Mouse (Mus musculus): ENCODE measurements around the gene Thbs2.

DNA sequence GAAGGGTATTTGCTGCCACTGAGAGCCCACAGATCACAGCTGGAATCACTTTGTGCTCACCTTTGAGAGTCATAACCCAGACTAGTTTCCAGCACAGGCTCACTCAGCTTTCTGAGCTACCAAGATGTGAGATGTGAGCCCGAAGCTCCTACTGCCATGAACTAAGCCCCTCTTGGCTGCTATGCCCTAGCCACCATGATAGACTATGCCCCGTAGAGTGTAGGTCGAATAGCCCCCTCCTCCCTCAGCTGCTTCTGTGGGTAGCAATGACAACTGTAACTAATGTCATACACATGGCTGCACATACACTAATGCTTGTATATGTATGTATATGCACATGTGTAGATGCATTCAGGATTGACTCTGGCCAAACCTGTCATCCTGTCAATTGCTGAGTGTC lies 20.3 kb upstream of the Thbs2 start:
- TF ChIP-seq CTCF (IDR thresholded peaks at IDR 0.05; ENCODE audit: borderline replicate concordance, insufficient read depth, low read depth, low read length) = no peak
- no peak for TF ChIP-seq POLR2A (IDR thresholded peaks at IDR 0.05; ENCODE audit: borderline replicate concordance, insufficient read depth, low read length)

Data from cerebellum, adult 2 months (tissue).